Mouse (Mus musculus) kidney, postnatal 4 days (tissue): ENCODE results near the gene Ccr7.

Source experiments
- DNase-seq, 2 experiments: peaks; one replicate each; pipeline ENCODE4 v3.0.0; 2021; ENCODE audit warnings: mixed read lengths in 2 of 2

The Ccr7 gene

GRCm38 (mm10) chr11:99153767-99154753 lies 817 bp downstream of the Ccr7 start:
- no peak for DNase-seq

- no peak for DNase-seq
These were observed 2.3 kb downstream of the Ccr7 start for GRCm38 (mm10) chr11:99152323-99153144.

DNA sequence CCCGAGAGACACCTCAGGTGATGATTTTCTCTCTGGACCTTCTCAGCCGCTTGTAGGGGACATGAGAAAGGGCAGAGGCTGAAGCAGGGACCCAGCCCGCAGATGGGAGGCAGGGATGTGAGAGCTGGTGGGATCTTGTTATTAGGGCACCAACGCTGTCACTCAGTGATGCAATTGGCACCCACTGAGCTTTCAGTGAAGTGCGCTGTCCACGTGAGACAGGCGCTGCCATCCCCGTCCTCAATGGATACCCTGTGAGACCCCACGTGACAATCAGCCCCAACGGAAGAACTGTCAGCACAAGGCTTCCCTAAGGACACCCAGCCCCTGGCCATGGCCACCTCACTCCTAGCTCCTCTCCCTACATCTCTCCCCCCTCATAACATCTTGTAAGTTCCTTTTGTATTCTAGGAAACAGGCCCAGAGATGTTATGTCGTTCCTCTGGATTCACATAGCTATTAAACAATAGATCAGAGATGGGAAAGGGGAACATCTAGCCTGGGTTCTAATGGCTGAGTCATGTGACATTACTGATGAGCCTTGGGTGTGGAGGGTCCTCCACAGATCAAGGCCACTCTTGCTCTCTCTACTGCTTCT lies 3.4 kb downstream of the Ccr7 start:
- no peak for DNase-seq

DNA sequence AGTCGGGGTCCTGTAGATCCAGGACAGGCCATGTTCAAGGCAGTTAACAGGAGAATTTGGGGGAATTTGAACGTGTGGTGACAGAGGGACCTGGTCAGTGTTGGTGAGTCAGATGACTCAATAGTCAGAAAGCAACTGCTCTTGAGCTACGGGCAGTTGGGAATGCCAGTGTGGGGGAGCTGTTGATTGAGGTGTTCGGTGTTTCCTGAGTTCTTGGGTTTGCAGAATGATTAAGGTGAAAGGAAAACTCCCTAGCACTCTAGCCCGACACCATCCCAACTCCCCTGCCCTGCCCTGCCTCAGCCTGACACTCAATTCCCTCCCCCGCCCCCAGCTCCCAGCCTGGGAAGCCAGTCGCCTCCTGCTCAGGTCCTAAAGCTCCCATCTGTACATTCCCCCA lies 4.0 kb downstream of the Ccr7 start:
- no peak for DNase-seq

DNA sequence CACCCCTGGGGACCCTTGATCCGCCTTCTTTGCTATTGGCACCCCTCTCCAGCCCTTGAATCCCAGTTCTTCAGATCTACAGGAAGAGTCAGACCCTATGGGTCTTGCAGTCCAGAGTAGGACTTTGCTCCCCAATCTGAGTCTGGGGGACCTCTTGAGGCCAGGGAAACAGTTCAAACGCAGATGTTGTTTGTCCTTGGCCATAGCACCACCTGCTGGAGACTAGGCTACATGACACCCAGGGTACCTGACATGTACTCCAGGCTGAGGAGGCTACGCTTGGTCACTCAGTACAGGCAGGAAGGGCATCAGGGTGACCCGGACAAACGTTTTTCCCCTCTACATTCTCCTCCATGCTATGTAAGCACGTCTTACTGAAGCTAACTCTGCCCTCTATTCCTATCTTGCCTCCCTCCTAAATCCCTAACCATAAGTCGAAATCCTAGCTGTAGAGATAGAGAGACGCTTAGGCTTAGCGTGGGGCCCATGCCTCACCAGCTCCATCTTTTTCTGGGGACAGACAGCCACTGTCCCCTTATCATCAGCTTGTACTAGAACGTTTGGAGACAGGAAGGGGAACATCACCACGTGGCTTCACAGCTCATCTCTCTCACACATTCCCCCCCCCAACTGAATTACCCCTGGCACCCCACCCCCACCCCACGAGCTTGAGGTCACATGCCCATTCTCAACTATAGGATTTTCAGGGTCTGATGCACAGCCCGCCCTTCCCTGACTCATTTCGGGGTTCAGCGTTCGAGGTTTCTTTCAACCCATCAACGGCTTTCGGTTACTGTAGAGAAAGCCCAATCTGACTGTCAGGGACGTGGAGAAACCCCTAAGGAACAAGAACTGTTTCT lies 4.7 kb downstream of the Ccr7 start:
- DNase-seq: peak; percentile 91

DNA sequence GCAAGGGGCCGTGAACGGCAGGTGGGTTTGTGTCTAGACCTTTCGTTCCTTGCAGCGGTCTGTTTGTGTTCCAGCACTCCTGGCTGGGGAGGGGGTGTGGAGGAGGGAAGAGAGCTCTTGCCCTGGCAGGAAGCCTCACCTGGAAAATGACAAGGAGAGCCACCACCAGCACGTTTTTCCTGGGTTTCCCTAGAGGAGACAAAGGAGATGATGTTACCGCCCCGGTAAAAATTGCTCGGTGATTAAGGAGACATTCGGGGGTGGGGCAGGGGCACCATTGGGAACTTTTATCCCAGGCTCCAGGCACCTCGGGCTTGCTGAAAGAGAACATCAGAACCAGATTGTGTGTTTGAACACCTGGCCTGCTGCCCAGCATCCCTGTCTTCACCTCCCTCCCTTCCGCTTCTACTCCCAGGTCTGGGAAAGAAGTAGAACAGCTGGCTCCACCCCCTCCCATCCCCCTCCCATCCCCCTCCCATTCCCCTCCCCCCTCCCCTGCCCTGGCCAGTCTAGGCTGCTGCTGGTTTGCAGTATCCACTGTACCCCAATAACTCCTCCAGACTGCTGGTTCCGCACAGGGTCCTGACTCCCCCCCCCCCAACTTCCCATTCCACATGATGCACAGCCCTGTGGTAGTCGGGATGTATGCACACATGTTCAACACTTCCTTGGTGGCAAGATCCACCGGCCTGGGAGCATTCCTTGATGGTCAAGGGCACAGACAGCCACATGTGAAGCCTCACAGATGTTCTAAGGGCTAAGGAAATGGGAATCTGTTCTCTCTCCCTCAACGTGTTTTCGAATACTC lies 5.8 kb downstream of the Ccr7 start:
- DNase-seq: peak; percentile 54 to 61

GRCm38 (mm10) chr11:99148400-99148799 lies 6.5 kb downstream of the Ccr7 start:
- no peak for DNase-seq

DNA sequence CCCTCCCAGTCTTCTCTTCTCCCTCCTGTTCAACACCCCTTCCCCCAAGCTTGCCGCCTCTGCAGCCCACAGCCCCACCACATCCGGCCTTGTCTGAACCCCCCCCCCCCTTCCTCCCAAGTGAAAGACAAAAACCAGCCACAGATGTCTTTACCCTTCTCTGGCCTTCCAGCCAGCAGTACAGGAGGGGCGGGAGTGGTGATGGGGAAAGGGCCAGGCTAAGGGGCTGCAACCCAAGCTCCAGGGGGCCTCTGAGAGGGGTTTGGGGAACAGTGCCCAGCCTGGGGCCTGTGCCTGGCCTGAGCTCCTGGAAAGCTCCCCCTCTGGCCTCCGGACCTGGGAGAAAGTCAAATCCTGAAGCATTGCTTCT lies 7.0 kb downstream of the Ccr7 start:
- peak; percentile 49 to 61 for DNase-seq

DNA sequence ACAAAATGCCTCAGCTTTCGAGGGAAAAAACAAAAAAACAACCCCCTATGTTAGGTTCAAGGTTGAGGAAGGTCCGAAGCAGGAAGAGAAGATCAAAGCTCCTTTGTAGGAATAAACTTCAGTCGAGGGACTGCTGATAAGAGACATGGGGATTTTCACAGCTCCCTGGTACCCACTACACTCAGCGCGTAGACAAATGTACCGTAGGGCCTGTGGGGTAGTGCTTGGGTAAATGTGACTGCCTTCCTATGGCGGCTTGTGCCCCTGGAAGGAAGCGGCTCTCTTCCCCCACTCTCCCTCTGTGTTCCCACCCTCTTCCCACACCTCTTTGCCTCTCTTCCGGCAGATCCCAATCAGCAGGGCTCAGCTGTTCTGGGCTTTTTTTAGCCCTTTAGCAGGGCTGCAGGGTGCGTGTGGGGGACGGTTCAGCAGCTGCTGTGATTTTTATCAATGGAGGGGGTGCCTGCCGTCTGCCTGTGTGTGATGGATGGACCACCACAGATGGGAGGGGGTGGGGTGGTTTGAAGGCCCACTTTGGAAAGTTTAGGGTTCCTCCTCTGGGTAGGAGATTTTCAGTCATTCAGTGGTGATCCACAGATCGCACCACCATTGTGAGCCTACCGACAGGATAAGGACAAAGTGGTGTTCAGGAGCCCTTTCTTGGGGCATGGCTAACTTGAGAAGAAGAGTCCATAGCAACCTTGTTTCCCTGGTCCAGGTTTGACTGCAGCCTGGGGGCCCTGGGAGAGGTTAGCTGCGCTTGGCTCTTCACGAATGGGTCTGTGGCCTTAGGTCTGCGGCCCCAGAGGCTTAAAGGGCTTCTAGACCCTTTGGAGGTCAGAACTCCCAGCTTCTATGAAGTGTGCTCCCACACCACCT lies 7.6 kb downstream of the Ccr7 start:
- DNase-seq: peak; percentile 60 to 76

GRCm38 (mm10) chr11:99146558-99146957 lies 8.3 kb downstream of the Ccr7 start:
- no peak for DNase-seq

DNA sequence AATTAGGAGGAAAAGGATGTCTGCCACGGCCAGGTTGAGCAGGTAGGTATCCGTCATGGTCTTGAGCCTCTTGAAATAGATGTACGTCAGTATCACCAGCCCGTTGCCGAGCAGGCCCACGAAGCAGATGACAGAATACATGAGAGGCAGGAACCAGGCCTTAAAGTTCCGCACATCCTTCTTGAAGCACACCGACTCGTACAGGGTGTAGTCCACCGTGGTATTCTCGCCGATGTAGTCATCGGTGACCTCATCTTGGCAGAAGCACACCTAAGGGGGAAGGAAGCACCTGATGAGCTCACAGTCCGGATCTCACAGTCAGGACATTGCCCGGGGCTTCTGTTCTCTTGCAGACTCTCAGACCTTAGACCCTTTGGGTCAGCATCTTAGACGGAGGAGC lies 9.1 kb downstream of the Ccr7 start:
- DNase-seq: no peak

- DNase-seq: no peak
These were observed 9.9 kb downstream of the Ccr7 start for GRCm38 (mm10) chr11:99144940-99145339.

GRCm38 (mm10) chr11:99144456-99144855 lies 10.4 kb downstream of the Ccr7 start:
- DNase-seq: no peak

DNA sequence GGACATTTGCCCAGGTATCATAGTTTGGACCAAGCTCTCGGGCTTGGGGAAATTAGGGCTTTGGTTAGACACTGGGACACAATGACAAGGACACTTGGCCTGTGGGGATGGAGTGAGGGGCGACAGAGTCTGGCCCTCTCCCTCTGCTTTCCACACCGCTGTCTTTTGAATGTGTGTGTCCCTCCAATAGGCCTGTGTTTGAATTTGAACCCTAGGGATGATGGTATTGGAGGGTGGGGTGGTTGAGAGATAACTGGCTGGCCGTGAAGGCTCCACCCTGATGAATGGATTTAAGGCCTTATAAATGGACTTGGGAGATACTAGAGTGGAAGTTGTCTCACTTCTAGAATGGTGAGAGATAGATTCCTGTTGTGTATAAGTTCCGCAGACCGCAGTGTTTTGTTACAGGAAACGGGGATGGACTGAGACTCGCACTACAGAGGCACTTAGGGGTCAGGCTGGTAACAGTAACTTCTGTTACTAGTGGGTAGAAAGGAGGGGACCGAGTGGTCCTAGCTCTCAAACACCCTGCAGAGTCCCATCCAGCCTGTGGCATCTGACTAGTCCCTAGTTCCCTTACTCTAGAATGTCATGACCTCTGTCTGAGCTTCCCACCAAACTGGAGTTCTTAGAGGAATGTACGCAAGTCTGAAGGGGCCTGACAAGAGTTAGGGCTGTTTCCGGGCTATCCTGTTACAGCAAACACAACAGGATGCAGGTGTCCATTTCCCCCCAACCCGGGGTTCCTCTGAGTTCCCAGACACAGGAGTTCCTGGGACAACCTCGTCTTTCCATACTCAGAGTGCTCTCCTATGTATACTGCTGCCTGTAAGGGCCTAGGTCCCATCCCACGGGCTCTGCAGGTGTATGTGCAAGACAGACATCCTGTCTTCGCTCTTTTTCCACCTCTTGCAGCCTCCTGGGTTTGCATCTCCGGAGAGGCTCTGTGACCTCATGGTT lies 11.5 kb downstream of the Ccr7 start:
- DNase-seq: no peak

DNA sequence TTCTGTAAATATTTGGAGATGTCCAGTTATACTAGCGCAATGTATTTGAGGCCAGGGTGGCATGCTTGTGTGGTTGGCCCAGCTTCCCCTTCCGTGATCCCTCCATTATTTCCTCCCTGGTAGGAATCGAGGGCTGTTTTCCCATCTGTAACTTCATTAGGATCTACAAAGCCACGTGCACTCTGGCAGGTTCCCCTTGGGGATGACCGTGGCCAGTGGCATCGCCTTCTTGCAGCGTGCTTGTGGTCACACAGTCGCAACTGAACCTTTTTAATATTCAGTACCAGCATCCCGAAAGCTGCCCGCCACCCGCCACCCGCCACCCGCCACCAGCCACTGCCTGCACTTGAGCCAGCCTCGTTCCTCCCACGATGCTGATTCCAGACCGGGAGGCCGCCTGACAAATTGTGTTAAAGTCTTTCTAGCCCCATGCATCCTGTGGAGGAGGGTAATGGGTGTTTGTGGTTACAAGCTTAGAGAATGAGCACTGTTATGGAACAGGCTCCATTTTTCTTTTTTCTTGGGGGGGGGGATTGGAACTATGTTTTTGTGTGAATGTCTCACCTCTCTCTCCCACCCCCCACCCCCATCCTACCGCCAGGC lies 12.3 kb downstream of the Ccr7 start:
- DNase-seq: no peak

GRCm38 (mm10) chr11:99142046-99142445 lies 12.8 kb downstream of the Ccr7 start:
- DNase-seq: no peak

GRCm38 (mm10) chr11:99141600-99141999 lies 13.3 kb downstream of the Ccr7 start:
- peak in 1 of 2 experiments; percentile 27 for DNase-seq

GRCm38 (mm10) chr11:99138976-99139375 lies 15.9 kb downstream of the Ccr7 start:
- no peak for DNase-seq

DNA sequence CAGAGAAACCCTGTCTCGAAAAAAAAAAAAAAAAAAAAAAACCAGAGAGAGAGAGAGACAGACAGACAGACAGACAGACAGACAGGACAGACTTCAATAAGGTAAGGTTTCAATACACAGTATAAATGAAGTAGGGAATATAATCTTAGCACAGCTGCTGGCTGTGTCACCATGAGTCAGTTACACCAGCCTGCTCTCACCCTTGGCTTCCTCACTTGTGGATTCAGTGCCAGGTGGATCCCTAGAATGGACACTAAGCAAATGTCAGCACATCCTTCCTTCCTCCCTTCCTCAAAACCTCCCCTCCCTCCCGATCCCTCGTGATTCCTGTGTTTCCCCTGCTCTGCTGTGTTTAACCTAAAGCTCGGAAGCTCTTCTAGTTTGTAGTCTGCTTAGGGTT lies 17.5 kb downstream of the Ccr7 start:
- DNase-seq: no peak
